Mouse (Mus musculus): ENCODE results near the gene Plekhh2. TPM values are rescaled to one million over a fixed set of nuclear protein-coding genes. Genes with fewer than 3 reads are reported as not detected.

The Plekhh2 gene
- polyA plus RNA-seq, 1 experiment from 2014 or later: 1.2 TPM

DNA sequence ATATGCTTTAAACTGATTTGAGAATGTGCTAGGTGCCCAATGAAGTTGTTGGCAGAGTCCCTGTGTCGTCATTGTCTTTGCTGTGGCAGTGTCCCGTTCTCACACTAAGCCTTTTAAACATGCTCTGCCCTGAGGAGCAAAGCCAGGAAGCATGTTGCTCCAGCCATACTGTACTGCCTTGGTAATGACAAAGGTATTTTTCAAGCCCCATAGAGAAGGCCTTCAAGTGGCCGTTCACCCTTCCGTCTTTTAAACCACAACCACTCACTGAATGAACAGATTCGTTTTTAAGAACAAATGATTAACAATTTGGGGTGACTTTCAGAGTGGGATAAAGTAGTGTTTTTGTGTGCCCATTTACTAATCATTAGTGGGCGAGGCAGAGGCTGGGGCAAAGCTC, 109.5 kb downstream of the Plekhh2 start:
- WGBS: 82% methylated on average over 6 of the region's 6 CpGs
- no peaks in the 10 kb centered on the region for H3K36me3 ChIP-seq (ENCODE audit: control insufficient read depth, insufficient read depth, low read length)

DNA sequence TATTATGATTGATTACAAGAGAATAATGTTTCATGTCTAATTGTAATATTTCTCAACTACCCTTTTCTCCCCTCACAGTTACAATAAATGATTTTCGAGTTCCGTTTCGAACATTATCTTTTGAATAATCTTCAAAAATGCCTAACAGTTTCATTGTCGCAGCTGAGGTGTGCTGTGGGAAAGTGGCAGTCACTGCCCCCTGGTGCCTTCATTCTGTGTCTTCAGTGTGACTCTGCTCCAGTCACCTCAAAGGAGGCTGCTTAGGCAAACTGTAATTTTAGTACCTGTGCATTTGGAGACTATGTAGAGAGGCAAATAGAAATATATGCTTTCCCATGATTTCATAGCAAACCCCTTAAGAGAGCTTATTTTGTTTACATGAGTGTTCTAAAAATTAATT, 110.3 kb downstream of the Plekhh2 start:
- Histone ChIP-seq H3K36me3 (ENCODE audit: control insufficient read depth, insufficient read depth, low read length) (no peaks in the 10 kb centered on the region), H3K27ac (ENCODE audit: low read depth, low read length) (no peak overlapping the region), H3K4me3 (ENCODE audit: low read length) (no peak overlapping the region), H3K9me3 (ENCODE audit: control insufficient read depth, low read length) (no peaks in the 10 kb centered on the region), H3K4me2 (ENCODE audit: low read length) (no peak overlapping the region), H3K9ac (ENCODE audit: low read depth, low read length) (no peak overlapping the region), H3K4me1 (ENCODE audit: control insufficient read depth, insufficient read depth, low read depth, low read length) (peaks cover 3% of the 10 kb centered on the region), H3K27me3 (replicated peaks; ENCODE audit: control insufficient read depth, insufficient read depth, low read length) (no peaks in the 10 kb centered on the region)
- ATAC-seq: no peak
- WGBS: 82% methylated on average over 4 of the region's 4 CpGs

More for the DNA sequence above, 109.5 kb downstream of the Plekhh2 start:
- no peak overlapping the region for H3K9ac ChIP-seq (ENCODE audit: low read depth, low read length)
- H3K27ac ChIP-seq (ENCODE audit: low read depth, low read length): no peak overlapping the region
- no peaks in the 10 kb centered on the region for H3K4me1 ChIP-seq (ENCODE audit: control insufficient read depth, insufficient read depth, low read depth, low read length)
- no peak for ATAC-seq
- no peaks in the 10 kb centered on the region for H3K27me3 ChIP-seq (replicated peaks; ENCODE audit: control insufficient read depth, insufficient read depth, low read length)
- H3K4me2 ChIP-seq (ENCODE audit: low read length): no peak overlapping the region
- H3K4me3 ChIP-seq (ENCODE audit: low read length): no peak overlapping the region
- no peaks in the 10 kb centered on the region for H3K9me3 ChIP-seq (ENCODE audit: control insufficient read depth, low read length)

GRCm38 (mm10) chr17:84622873-84623272, 111.2 kb downstream of the Plekhh2 start:
- ATAC-seq: no peak
- H3K4me2 ChIP-seq (ENCODE audit: low read length): no peak overlapping the region
- H3K27ac ChIP-seq (ENCODE audit: low read depth, low read length): no peak overlapping the region
- no peak overlapping the region for H3K9ac ChIP-seq (ENCODE audit: low read depth, low read length)
- WGBS: 75% methylated on average over 2 of the region's 2 CpGs
- no peak overlapping the region for H3K4me3 ChIP-seq (ENCODE audit: low read length)
- peaks cover 6% of the 10 kb centered on the region for H3K4me1 ChIP-seq (ENCODE audit: control insufficient read depth, insufficient read depth, low read depth, low read length)
- H3K27me3 ChIP-seq (replicated peaks; ENCODE audit: control insufficient read depth, insufficient read depth, low read length): no peaks in the 10 kb centered on the region
- H3K36me3 ChIP-seq (ENCODE audit: control insufficient read depth, insufficient read depth, low read length): no peaks in the 10 kb centered on the region
- H3K9me3 ChIP-seq (ENCODE audit: control insufficient read depth, low read length): no peaks in the 10 kb centered on the region

GRCm38 (mm10) chr17:84626276-84626856, 114.7 kb downstream of the Plekhh2 start, which contains the start of gene Dync2li1:
TSS of gene Dync2li1 (plus strand) at chr17:84626496.
- Histone ChIP-seq H3K4me1 (ENCODE audit: control insufficient read depth, insufficient read depth, low read depth, low read length) (peaks cover 6% of the 10 kb centered on the region), H3K9ac (ENCODE audit: low read depth, low read length) (peak within 1 kb of the TSS; percentile 77), H3K4me3 (ENCODE audit: low read length) (peak within 1 kb of the TSS; percentile 69), H3K4me2 (ENCODE audit: low read length) (peak within 1 kb of the TSS; percentile 58), H3K9me3 (ENCODE audit: control insufficient read depth, low read length) (no peaks in the 10 kb centered on the region), H3K36me3 (ENCODE audit: control insufficient read depth, insufficient read depth, low read length) (no peaks in the 10 kb centered on the region), H3K27ac (ENCODE audit: low read depth, low read length) (peak within 1 kb of the TSS; percentile 76; the same call in 1 of the 2 replicates), H3K27me3 (replicated peaks; ENCODE audit: control insufficient read depth, insufficient read depth, low read length) (no peaks in the 10 kb centered on the region)
- WGBS: under 1% methylated on average over 23 of the region's 25 CpGs
- peak; percentile 99 for ATAC-seq

- 28% methylated on average over 9 of the region's 9 CpGs for WGBS
- H3K4me3 ChIP-seq (ENCODE audit: low read length): peak overlapping the region; percentile 69
- H3K4me2 ChIP-seq (ENCODE audit: low read length): peak overlapping the region; percentile 58
- H3K27me3 ChIP-seq (replicated peaks; ENCODE audit: control insufficient read depth, insufficient read depth, low read length): no peaks in the 10 kb centered on the region
- H3K9ac ChIP-seq (ENCODE audit: low read depth, low read length): peak overlapping the region; percentile 77
- no peaks in the 10 kb centered on the region for H3K9me3 ChIP-seq (ENCODE audit: control insufficient read depth, low read length)
- H3K27ac ChIP-seq (ENCODE audit: low read depth, low read length): no peak overlapping the region; the same call in 1 of the 2 replicates
- H3K36me3 ChIP-seq (ENCODE audit: control insufficient read depth, insufficient read depth, low read length): no peaks in the 10 kb centered on the region
- peaks cover 6% of the 10 kb centered on the region for H3K4me1 ChIP-seq (ENCODE audit: control insufficient read depth, insufficient read depth, low read depth, low read length)
- peak; percentile 69 for ATAC-seq
Observed at GRCm38 (mm10) chr17:84626857-84627305, 115.2 kb downstream of the Plekhh2 start.

GRCm38 (mm10) chr17:84627721-84628120, 116.0 kb downstream of the Plekhh2 start:
- Histone ChIP-seq H3K36me3 (ENCODE audit: control insufficient read depth, insufficient read depth, low read length) (no peaks in the 10 kb centered on the region), H3K9ac (ENCODE audit: low read depth, low read length) (no peak overlapping the region), H3K4me2 (ENCODE audit: low read length) (no peak overlapping the region), H3K9me3 (ENCODE audit: control insufficient read depth, low read length) (no peaks in the 10 kb centered on the region), H3K27me3 (replicated peaks; ENCODE audit: control insufficient read depth, insufficient read depth, low read length) (no peaks in the 10 kb centered on the region), H3K4me1 (ENCODE audit: control insufficient read depth, insufficient read depth, low read depth, low read length) (peaks cover 6% of the 10 kb centered on the region), H3K27ac (ENCODE audit: low read depth, low read length) (no peak overlapping the region), H3K4me3 (ENCODE audit: low read length) (no peak overlapping the region)
- 89% methylated on average over 10 of the region's 10 CpGs for WGBS
- ATAC-seq: no peak

GRCm38 (mm10) chr17:84628611-84629010, 116.9 kb downstream of the Plekhh2 start:
- no peaks in the 10 kb centered on the region for H3K27me3 ChIP-seq (replicated peaks; ENCODE audit: control insufficient read depth, insufficient read depth, low read length)
- no peak overlapping the region for H3K9ac ChIP-seq (ENCODE audit: low read depth, low read length)
- 0 out of 2 replicates have a peak, but pooled peaks cover 2% of the 10 kb centered on the region for H3K36me3 ChIP-seq (ENCODE audit: control insufficient read depth, insufficient read depth, low read length)
- H3K4me3 ChIP-seq (ENCODE audit: low read length): no peak overlapping the region
- no peak for ATAC-seq
- no peak overlapping the region for H3K27ac ChIP-seq (ENCODE audit: low read depth, low read length)
- 87% methylated on average over 9 of the region's 9 CpGs for WGBS
- H3K4me1 ChIP-seq (ENCODE audit: control insufficient read depth, insufficient read depth, low read depth, low read length): peaks cover 6% of the 10 kb centered on the region
- no peaks in the 10 kb centered on the region for H3K9me3 ChIP-seq (ENCODE audit: control insufficient read depth, low read length)
- no peak overlapping the region for H3K4me2 ChIP-seq (ENCODE audit: low read length)

DNA sequence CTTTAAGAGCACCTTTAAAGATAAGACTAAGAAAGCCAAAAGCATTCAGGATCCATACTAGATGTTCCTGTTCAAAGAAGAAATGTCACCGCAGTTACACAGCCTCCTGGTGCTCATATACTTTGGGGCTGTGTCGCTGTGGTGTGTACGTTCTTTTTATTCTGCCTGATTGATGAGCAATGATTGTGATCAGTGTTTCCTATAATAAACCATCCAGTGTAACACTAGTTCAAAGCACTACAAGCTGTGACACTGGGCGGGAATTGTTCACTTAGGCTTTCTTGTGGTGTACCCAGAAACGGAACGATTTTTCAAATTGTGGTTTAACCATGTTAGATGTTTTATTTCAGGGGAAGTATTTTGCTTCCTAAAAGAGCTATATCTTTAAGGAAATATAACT, 120.1 kb downstream of the Plekhh2 start:
- H3K9ac ChIP-seq (ENCODE audit: low read depth, low read length): no peak overlapping the region
- H3K36me3 ChIP-seq (ENCODE audit: control insufficient read depth, insufficient read depth, low read length): peaks cover 2% of the 10 kb centered on the region; the same call in 1 of the 2 replicates
- no peak overlapping the region for H3K27ac ChIP-seq (ENCODE audit: low read depth, low read length)
- no peak overlapping the region for H3K4me3 ChIP-seq (ENCODE audit: low read length)
- H3K9me3 ChIP-seq (ENCODE audit: control insufficient read depth, low read length): no peaks in the 10 kb centered on the region
- peaks cover 5% of the 10 kb centered on the region for H3K4me1 ChIP-seq (ENCODE audit: control insufficient read depth, insufficient read depth, low read depth, low read length)
- 92% methylated on average over 6 of the region's 6 CpGs for WGBS
- no peak for ATAC-seq
- no peak overlapping the region for H3K4me2 ChIP-seq (ENCODE audit: low read length)
- H3K27me3 ChIP-seq (replicated peaks; ENCODE audit: control insufficient read depth, insufficient read depth, low read length): no peaks in the 10 kb centered on the region

DNA sequence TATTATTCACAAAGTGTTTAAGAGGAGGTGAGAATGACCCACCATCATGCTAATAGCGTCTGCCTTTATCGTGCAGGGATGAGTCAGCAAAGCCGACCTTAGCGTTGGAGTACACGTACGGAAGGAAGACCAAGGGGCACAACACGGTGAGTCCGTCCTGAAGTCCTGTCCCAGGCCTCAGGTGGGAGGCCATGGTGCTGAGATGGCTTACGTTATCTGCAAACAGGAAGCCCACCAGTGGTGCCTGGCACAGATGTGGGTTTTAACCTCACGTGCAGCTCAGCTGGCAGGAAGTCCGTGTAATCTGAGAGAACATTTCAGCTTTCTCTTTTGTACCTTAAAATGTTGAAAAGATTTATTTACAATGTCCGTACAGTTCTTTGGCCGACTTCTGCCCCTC, 121.7 kb downstream of the Plekhh2 start:
- WGBS: 85% methylated on average over 13 of the region's 13 CpGs
- Histone ChIP-seq H3K4me2 (ENCODE audit: low read length) (no peak overlapping the region), H3K9me3 (ENCODE audit: control insufficient read depth, low read length) (no peaks in the 10 kb centered on the region), H3K4me1 (ENCODE audit: control insufficient read depth, insufficient read depth, low read depth, low read length) (no peaks in the 10 kb centered on the region), H3K9ac (ENCODE audit: low read depth, low read length) (no peak overlapping the region), H3K27ac (ENCODE audit: low read depth, low read length) (no peak overlapping the region), H3K27me3 (replicated peaks; ENCODE audit: control insufficient read depth, insufficient read depth, low read length) (no peaks in the 10 kb centered on the region), H3K4me3 (ENCODE audit: low read length) (no peak overlapping the region), H3K36me3 (ENCODE audit: control insufficient read depth, insufficient read depth, low read length) (peaks cover 2% of the 10 kb centered on the region; the same call in 1 of the 2 replicates)
- ATAC-seq: no peak

Data from hindbrain, embryonic 16.5 days (tissue).